Mouse (Mus musculus) testis, adult 2 months (tissue): ENCODE measurements around the gene Cacna1i.

Experiments used
- CTCF ChIP-seq: fragments of 200-500 bp; IDR thresholded peaks from 2 replicates; pipeline ENCODE4 v1.5.1; 2012; ENCODE audit warnings: low read depth, mild to moderate bottlenecking, inconsistent platforms, low read length, moderate library complexity; ENCODE audit not compliant: control insufficient read depth, insufficient read depth, insufficient replicate concordance
- POLR2A ChIP-seq: fragments of 200-500 bp; IDR thresholded peaks from 2 replicates; pipeline ENCODE4 v1.6.1; 2012; ENCODE audit warnings: low read depth, mild to moderate bottlenecking, inconsistent platforms, low read length, moderate library complexity; ENCODE audit not compliant: control insufficient read depth

DNA sequence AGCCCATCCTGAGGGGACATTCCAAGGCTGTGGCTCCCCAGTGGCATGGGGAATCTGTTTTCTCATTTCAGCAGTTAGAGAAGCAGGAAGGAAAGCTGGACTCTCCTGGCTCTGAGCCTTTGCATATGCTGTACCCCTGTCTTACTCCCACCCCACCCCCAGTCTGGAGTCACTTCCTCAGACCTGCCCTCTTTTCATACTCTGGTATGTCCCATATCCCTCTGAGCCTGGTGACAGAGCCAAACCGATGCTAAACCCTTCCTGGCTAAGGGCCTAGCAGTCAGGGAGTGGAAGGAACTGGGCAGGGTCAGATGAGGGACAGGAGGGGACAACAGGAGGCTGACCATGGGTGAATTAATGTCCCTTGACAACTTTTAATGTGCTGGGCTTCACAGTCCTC lies 120.8 kb downstream of the Cacna1i start:
- TF ChIP-seq POLR2A = no peak
- TF ChIP-seq CTCF = no peak
